Mouse (Mus musculus) lung, postnatal 25 days (tissue): ENCODE results near the gene Fank1.

ENCODE experiments used
- DNase-seq: peaks from one replicate; pipeline ENCODE4 v3.0.0; 2022; ENCODE audit warnings: low spot score

Gene Fank1

DNA sequence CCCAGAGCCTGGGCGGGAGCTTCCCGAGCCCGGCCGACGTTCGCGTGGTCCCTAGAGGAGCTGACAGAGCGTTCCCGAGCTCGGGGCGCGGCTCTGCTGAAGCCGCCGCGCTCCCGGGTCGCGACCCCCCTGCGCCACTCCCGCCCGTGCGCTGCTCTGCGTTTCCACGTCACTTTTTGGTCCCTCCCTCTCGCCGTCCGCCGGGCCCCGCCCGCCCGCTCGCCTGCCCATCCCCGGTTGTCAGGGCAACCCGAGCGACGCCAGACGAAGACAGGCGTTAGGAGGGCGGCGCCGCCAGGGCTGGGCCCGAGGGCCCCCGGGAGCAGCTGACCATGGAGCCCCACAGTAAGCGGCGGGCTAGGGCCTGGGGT is at the start of gene Fank1:
Gene Fank1, plus strand, starts transcription at position 236 of the 371 bp plus-strand sequence.
- peak; percentile 85 for DNase-seq

DNA sequence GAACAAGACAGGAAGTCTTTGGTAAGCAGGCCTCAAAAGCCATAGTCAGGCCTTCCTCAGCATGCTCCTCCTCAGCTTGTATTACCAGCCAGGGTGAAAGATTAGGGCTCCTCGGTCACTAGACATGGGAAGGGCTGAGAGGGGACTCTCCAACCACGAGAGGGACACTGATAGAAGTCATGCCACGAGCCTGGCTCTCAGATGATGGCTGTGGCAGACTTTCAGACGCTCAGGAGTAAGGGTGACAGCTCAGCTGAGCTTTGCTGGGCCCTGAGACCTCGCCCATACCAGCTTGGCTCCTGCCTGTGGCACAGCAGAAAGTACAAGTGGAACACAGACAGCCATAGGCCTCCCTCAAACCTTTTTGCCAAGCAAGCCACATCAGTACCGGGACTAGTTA is 49.6 kb upstream of the Fank1 start:
- no peak for DNase-seq

GRCm38 (mm10) chr7:133729351-133729750 is 47.3 kb upstream of the Fank1 start:
- DNase-seq, result no peak

DNA sequence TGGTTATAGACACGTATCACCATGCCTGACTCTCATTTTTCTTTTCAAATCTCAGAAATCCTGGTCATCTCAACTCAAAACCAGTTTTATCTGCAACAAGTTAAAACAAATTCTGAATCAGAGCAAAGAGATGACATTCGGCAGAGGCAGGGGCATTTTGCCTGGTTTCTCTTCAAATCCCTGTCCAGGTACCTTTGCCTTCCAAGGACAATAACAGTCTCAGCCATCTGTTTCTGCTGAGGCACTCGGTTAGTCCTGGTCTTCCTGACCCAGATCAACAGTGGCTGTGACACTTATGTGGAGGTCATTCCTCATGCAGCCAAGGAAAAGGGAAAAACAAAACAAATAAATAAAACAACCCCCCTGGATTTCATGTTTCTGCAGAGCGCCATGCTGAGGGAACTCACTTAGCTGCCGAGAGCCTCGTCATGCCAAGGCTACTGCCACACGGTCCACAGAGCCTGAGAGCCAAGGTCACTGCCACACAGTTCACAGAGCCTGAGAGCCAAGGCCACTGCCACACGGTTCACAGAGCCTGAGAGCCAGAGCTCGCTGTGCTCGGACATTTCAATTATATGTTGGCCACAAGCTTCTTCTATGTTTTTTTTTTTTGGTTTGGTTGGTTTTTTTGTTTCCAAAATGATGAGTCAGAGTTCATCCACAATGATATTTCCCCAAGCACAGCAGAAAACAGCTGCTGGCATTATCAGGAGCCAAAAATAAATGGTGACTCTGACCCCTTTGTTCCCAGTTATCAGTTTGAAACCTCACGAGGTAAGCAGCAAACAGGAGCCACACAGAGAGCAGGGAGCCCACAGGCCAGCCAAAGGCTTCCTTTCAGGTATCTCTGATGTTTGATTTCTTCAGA is 46.1 kb upstream of the Fank1 start:
- no peak for DNase-seq

- DNase-seq, result no peak
These were observed 44.6 kb upstream of the Fank1 start for GRCm38 (mm10) chr7:133731971-133732645.

- DNase-seq, result no peak
These were observed 36.1 kb upstream of the Fank1 start for GRCm38 (mm10) chr7:133740558-133740957.

GRCm38 (mm10) chr7:133742530-133743325 is 33.9 kb upstream of the Fank1 start:
- no peak for DNase-seq

DNA sequence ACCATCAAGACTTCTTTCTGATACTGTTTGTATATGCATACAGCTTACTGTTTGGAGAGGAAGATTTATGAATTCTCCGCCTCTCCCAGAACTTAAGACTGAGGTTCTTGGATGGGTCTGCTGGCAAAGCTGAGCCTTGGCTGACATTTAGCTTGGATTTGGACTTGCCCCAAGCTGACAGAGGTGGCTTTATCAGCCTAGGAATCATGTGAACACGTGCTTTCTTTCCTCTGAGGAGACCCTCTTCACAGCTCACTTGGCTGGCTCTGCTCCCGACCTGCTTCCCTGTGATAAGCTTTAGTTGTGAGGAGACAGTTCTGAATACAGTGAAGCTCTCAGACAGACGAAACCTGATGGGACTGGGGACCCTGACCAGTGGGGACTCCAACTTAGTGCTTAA is 33.0 kb upstream of the Fank1 start:
- DNase-seq, result no peak

- no peak for DNase-seq
These were observed 32.5 kb upstream of the Fank1 start for GRCm38 (mm10) chr7:133744209-133744608.

DNA sequence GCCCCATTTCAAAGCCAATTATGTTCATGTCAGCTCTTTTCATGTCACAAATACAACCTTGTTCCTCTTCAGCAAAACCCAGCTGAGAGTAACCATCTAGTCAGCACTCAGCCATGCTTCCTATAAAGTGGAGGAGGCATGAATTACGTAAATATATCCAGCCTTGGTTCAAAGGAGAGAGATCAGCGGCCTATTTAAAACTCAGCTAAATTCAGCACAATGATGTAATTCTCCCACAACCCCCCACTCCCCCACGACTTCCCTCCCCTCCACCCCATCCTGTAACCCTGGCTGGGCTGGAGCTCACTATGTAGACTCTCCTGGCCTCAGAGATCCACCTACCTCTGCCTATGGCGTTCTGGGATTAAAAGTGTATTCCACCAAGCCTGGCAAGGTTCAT is 32.0 kb upstream of the Fank1 start:
- no peak for DNase-seq

GRCm38 (mm10) chr7:133747372-133747771 is 29.3 kb upstream of the Fank1 start:
- no peak for DNase-seq

GRCm38 (mm10) chr7:133748753-133749152 is 27.9 kb upstream of the Fank1 start:
- DNase-seq, result no peak

DNA sequence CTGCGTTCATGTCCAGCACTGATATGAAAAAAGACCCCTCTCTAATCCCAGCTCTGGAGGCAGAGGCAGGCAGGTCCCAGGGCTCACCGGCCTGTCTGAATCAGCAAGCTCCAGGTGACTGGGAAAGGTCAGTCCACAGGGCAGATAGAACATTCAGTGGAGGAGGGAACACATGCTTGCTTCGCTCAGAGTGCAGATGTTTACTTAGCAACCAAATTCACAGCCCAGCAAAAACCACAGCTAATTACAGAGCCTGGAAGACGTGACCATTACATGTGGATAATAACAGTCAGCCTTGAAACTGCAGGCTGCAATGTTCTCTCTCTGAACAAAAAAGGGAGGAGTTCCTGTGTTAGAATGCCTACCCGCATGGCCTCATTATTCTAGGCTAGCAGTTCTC is 26.0 kb upstream of the Fank1 start:
- no peak for DNase-seq

DNA sequence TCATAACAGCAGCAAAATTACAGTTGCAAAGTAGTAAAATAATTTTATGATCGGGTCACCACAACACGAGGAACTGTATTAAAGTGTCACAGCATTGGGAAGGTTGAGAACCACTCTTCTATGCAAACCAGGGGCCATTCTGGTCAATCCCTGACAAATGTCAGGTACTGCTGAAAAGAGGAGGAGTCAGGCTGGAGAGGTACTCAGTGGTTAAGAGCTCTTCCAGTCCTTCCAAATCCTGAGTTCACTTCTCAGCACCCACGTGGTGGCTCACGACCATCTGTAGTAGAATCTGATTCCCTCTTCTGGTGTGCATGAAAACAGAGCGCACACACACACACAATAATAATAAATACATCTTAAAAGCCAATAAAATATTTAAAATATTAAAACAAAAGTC is 25.5 kb upstream of the Fank1 start:
- peak; percentile 56 for DNase-seq

GRCm38 (mm10) chr7:133757961-133758455 is 18.7 kb upstream of the Fank1 start:
- no peak for DNase-seq

DNA sequence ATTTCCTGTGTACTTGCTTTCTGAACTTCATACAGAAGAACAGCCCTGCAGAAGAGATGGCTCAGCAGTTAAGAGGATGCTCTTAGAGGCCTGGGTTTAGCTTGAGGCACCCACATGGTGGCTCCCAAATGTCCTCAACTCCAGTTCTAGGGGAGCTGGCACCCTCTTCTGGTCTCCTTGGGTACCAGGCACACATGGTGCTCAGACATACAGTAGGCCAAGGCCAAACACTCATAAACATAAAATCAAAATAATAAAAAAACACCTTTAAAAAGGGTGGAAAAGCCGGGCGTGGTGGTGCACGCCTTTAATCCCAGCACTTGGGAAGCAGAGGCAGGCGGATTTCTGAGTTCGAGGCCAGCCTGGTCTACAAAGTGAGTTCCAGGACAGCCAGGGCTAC is 17.9 kb upstream of the Fank1 start:
- DNase-seq, result no peak

DNA sequence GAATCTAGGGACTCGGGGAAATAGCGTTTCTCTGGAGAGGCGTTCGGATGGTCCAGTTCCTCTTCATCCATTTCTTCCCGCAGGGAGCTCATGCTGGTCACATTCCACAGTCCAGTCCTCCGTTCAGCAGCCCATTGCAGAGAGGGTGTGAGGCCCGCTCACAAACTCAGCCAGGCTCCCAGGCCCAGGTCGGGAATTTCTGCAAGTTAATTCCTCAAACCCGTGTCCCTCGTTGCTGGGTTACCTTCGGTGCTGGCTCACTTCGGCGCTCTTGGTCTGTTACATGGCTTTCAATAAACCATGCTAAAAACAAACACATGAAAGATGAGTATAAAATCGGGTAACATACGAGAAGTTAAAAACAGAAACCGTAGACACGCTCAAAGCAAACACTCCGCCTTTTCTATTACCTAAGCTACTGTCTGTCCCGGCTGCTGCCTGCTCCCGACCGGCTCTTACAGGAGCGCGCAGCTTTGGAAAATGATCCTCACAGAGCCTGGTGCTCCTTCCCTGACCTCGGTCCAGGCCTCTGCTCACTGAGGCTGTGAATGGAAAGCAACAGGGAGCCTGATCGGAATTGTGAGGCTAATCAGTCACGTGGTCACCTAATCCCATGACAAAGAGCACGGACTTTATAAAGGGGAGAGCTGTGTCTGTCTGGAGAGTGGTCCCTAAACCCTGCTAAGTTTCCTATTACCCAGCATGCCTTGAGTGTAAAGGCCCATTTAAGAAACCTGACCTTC is 16.9 kb upstream of the Fank1 start:
- no peak for DNase-seq

- DNase-seq, result no peak
These were observed 14.0 kb upstream of the Fank1 start for GRCm38 (mm10) chr7:133762696-133763095.

DNA sequence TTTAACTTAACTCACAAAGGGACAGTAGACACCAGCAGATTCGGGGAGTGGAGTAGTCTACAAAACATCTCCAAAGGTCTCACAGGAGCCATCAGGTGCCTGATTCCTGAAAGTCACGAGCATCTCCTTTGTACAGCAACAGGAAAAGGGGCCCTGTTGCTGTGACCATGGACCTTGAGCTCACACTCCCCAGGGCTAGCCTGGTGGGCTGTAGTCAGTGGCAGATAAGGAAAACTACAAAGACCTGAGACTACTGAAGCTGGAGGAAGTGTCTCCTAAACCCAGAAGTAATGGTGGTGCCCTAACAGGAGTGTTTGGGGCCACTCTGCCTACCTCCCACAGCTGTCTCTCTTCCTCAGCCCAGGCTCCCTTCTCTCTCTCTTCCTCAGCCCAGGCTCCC is 12.2 kb upstream of the Fank1 start:
- DNase-seq, result no peak

- DNase-seq, result no peak
These were observed 11.3 kb upstream of the Fank1 start for GRCm38 (mm10) chr7:133765240-133765848.

DNA sequence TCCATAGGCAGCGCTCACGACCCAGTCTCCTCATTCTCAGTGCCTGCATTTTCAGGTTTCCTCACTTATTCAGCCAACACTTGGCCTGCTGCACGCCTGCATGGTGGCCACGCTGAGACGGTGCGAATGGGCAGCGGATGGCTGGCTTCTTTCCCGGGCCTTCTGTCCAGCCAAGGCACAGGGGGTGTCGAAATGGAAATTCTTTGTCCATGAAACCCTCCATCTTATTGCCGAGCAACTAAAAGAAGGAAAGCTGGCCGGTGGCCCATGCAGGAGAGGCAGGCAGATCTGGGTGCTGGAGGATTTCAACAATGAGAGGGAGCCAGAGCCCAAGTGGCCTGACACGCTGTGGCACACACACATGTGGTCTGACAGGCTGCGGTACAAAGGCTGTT is 10.8 kb upstream of the Fank1 start:
- peak; percentile 80 for DNase-seq
